9 mouse cellular contexts compared by ENCODE assay signal in genomic region chr1:181833143-181833542, GRCm38 (mm10).
"Had no signal": no experiment of that assay in that cellular context is flagged by ENCODE, and none has a peak within 500 bp of the region (broad histone marks: within the 10 kb centered on the region; RNA-seq: fewer than 3 reads in every experiment).

No protein-coding gene starts in this region.

- DNase-seq: kidney, adult 8-10 months; kidney, postnatal 25 days; liver; liver, embryonic 13.5 days; liver, postnatal 0 days; right cerebral cortex, postnatal 14 days; thymus, adult 18-20 months; thymus, postnatal 14 days had no signal

- ATAC-seq: liver, postnatal 0 days; midbrain, embryonic 16.5 days had no signal
